Mouse (Mus musculus) CH12.LX (cell line): ENCODE data around the gene Krt1. TPM values are rescaled to one million over a fixed set of nuclear protein-coding genes. Genes with fewer than 3 reads are reported as not detected.

ENCODE experiments used
- DNase-seq: peaks from one replicate; pipeline ENCODE4 v3.0.0-alpha.2; 2013; ENCODE audit errors: extremely low read depth
- H3K27ac ChIP-seq: 2 replicates; pipeline ENCODE4 v1.5.1; 2012; ENCODE audit warnings: low read depth, mild to moderate bottlenecking, control low read depth, moderate library complexity; ENCODE audit not compliant: insufficient read depth
- H3K27me3 ChIP-seq: replicated peaks from 2 replicates; pipeline ENCODE3; 2012; ENCODE audit warnings: inconsistent platforms
- H3K36me3 ChIP-seq, 2 experiments: replicated peaks in 1 of 2; 2 replicates each; pipeline versions ENCODE3 to v1.6.1; 2012; ENCODE audit warnings: inconsistent platforms in 1 of 2, low read length in 1 of 2, mild to moderate bottlenecking in 1 of 2, mixed read lengths in 1 of 2, moderate library complexity in 1 of 2; ENCODE audit not compliant: control insufficient read depth in 1 of 2, insufficient read depth in 1 of 2
- H3K4me1 ChIP-seq, 2 experiments: 2 replicates each; pipeline ENCODE4 v1.6.1; 2012; ENCODE audit warnings: inconsistent platforms in 1 of 2, moderate library complexity in 1 of 2; ENCODE audit not compliant: insufficient read depth in 2 of 2, control insufficient read depth in 1 of 2
- H3K4me2 ChIP-seq: 2 replicates; pipeline ENCODE4 v1.6.1; 2012; ENCODE audit warnings: low read depth, mild to moderate bottlenecking, control low read depth; ENCODE audit not compliant: poor library complexity, insufficient read depth, severe bottlenecking
- H3K4me3 ChIP-seq, 3 experiments: fragments of 150-350 bp in 1 of 3; sonication (generic) in 1 of 3; replicated peaks in 1 of 3; 2 replicates each; pipeline versions ENCODE3 to v1.5.1; 2011 to 2012; ENCODE audit warnings: low read depth in 2 of 3, low read length in 2 of 3, mild to moderate bottlenecking in 2 of 3, moderate library complexity in 2 of 3, control low read depth in 1 of 3, improper control_type of control experiment in 1 of 3, inconsistent platforms in 1 of 3, mixed read lengths in 1 of 3; ENCODE audit not compliant: poor library complexity in 1 of 3
- H3K79me2 ChIP-seq: replicated peaks from 2 replicates; pipeline ENCODE4 v1.6.1; 2012; ENCODE audit warnings: mild to moderate bottlenecking, moderate library complexity; ENCODE audit not compliant: control insufficient read depth, poor library complexity, insufficient read depth, severe bottlenecking; ENCODE audit errors: extremely low read depth
- H3K9ac ChIP-seq: 2 replicates; pipeline ENCODE4 v1.6.1; 2012; ENCODE audit warnings: low read depth, mild to moderate bottlenecking, control low read depth, moderate library complexity; ENCODE audit not compliant: insufficient read depth
- H3K9me3 ChIP-seq: replicated peaks from 2 replicates; pipeline ENCODE3; 2012; ENCODE audit warnings: low read length, inconsistent platforms, mixed read lengths
- CHD2 ChIP-seq: IDR thresholded peaks from 2 replicates; pipeline ENCODE4 v1.6.1; 2011; ENCODE audit warnings: low read length, improper control_type of control experiment
- E2F4 ChIP-seq: IDR thresholded peaks from 2 replicates; pipeline ENCODE4 v1.6.1; 2011; ENCODE audit warnings: low read depth, low read length, improper control_type of control experiment; ENCODE audit not compliant: insufficient replicate concordance
- EP300 ChIP-seq: IDR thresholded peaks from 2 replicates; pipeline ENCODE4 v1.6.1; 2011; ENCODE audit warnings: low read length, improper control_type of control experiment
- ETS1 ChIP-seq: conservative IDR thresholded peaks from 2 replicates; pipeline ENCODE4 v1.6.1; 2012; ENCODE audit warnings: low read depth, mild to moderate bottlenecking, inconsistent platforms, low read length, improper control_type of control experiment, moderate library complexity
- GABPA ChIP-seq: IDR thresholded peaks from 2 replicates; pipeline ENCODE4 v1.6.1; 2012; ENCODE audit warnings: low read depth, low read length, improper control_type of control experiment, inconsistent platforms; ENCODE audit not compliant: insufficient replicate concordance
- IRF4 ChIP-seq: IDR thresholded peaks from 2 replicates; pipeline ENCODE4 v1.6.1; 2014; ENCODE audit warnings: low read depth, mild to moderate bottlenecking, inconsistent platforms, low read length, improper control_type of control experiment
- JUN ChIP-seq: IDR thresholded peaks from 2 replicates; pipeline ENCODE4 v1.6.1; 2011; ENCODE audit warnings: low read depth, mild to moderate bottlenecking, low read length, improper control_type of control experiment, moderate library complexity; ENCODE audit not compliant: insufficient read depth
- JUND ChIP-seq: conservative IDR thresholded peaks from 2 replicates; pipeline ENCODE4 v1.6.1; 2011; ENCODE audit warnings: low read depth, low read length, improper control_type of control experiment
- MAX ChIP-seq: IDR thresholded peaks from 2 replicates; pipeline ENCODE4 v1.6.1; 2011; ENCODE audit warnings: low read length, improper control_type of control experiment
- MEF2A ChIP-seq: IDR thresholded peaks from 2 replicates; pipeline ENCODE4 v1.6.1; 2014; ENCODE audit warnings: low read depth, mild to moderate bottlenecking, inconsistent platforms, low read length, improper control_type of control experiment, borderline replicate concordance
- MXI1 ChIP-seq: IDR thresholded peaks from 2 replicates; pipeline ENCODE4 v1.6.1; 2011; ENCODE audit warnings: mild to moderate bottlenecking, low read depth, low read length, improper control_type of control experiment
- NRF1 ChIP-seq: IDR thresholded peaks from 2 replicates; pipeline ENCODE4 v1.6.1; 2014; ENCODE audit warnings: low read depth, mild to moderate bottlenecking, inconsistent platforms, low read length, improper control_type of control experiment, moderate library complexity
- PAX5 ChIP-seq: IDR thresholded peaks from 2 replicates; pipeline ENCODE4 v1.6.1; 2012; ENCODE audit warnings: low read length, inconsistent platforms, mixed read lengths
- POLR2A ChIP-seq: IDR thresholded peaks from 2 replicates; pipeline ENCODE4 v1.6.1; 2011; ENCODE audit warnings: low read depth, mild to moderate bottlenecking, improper control_type of control experiment, low read length
- SIN3A ChIP-seq: IDR thresholded peaks from 2 replicates; pipeline ENCODE4 v1.6.1; 2012; ENCODE audit warnings: low read length, improper control_type of control experiment, inconsistent platforms
- TCF12 ChIP-seq: IDR thresholded peaks from 2 replicates; pipeline ENCODE4 v1.6.1; 2014; ENCODE audit warnings: low read depth, mild to moderate bottlenecking, inconsistent platforms, low read length, improper control_type of control experiment
- USF1 ChIP-seq: IDR thresholded peaks from 2 replicates; pipeline ENCODE4 v1.6.1; 2014; ENCODE audit warnings: low read depth, mild to moderate bottlenecking, inconsistent platforms, low read length, improper control_type of control experiment
- ZC3H11A ChIP-seq: IDR thresholded peaks from 2 replicates; pipeline ENCODE4 v1.6.1; 2012; ENCODE audit warnings: low read depth, mild to moderate bottlenecking, inconsistent platforms, low read length, improper control_type of control experiment
- ZKSCAN1 ChIP-seq: IDR thresholded peaks from 2 replicates; pipeline ENCODE4 v1.6.1; 2012; ENCODE audit warnings: low read depth, inconsistent platforms, low read length, improper control_type of control experiment, borderline replicate concordance
- ZMIZ1 ChIP-seq: IDR thresholded peaks from 2 replicates; pipeline ENCODE4 v1.6.1; 2012; ENCODE audit warnings: low read depth, mild to moderate bottlenecking, inconsistent platforms, low read length, improper control_type of control experiment
- ZNF384 ChIP-seq: IDR thresholded peaks from 2 replicates; pipeline ENCODE4 v1.6.1; 2012; ENCODE audit warnings: low read depth, low read length, improper control_type of control experiment, inconsistent platforms
- dilution Hi-C: fragments of 300-500 bp; cut with MboI; formaldehyde crosslinking; loops from 2 replicates; pipeline ENCODE4 v1.14.3; 2020; ENCODE audit warnings: low sequenced_read_pairs; ENCODE audit not compliant: extremely low pct_unique_long_range_greater_than_20kb, extremely low pct_ligation_motif_present
- in situ Hi-C: fragments of 300-500 bp; cut with MboI; formaldehyde crosslinking; loops from 3 replicates; pipeline ENCODE4 v1.14.3; 2019; ENCODE audit warnings: low sequenced_read_pairs, low pct_ligation_motif_present, low pct_unique_long_range_greater_than_20kb, mixed read lengths
- polyA plus RNA-seq: library from polyadenylated mRNA; unstranded; fragments of >175 nt; gene quantifications from 2 replicates; pipeline ENCODE4 v1.2.1, GENCODE M21; 2012; ENCODE audit warnings: low read depth; ENCODE audit not compliant: insufficient read length
- total RNA-seq, 2 experiments: library from RNA; depleted of rRNA; stranded (reverse); fragments of 300-350 nt in 1 of 2; fragments of >200 nt in 1 of 2; gene quantifications; 2 replicates each; pipeline ENCODE4 v1.2.3; 2012 to 2014

The Krt1 gene
- total and polyA plus RNA-seq, 3 experiments = not detected

DNA sequence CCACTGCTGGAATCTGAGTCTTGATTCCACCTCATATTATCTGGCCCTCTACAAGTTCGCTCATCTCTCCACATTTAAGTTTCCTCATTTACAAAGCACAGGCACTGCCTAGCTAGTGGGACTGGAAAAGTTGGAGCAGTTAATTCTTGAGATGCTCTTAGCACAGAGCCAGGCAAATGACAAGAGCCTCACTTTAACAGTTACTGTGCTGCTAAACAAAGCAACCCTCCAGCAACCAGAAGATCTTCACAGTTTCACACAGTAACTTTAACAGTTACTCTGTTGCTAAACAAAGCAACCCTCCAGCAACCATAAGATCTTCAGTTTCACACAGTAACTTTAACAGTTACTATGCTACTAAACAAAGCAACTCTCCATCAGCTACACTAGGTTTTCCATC lies 23.8 kb upstream of the Krt1 start:
- H3K36me3 ChIP-seq = no peaks in the 10 kb centered on the region
- H3K4me3 ChIP-seq = no peak overlapping the region
- no peak overlapping the region for H3K4me2 ChIP-seq
- peaks cover 94% of the 10 kb centered on the region for H3K27me3 ChIP-seq
- no peak for DNase-seq
- no peaks in the 10 kb centered on the region for H3K4me1 ChIP-seq
- no peaks in the 10 kb centered on the region for H3K9me3 ChIP-seq
- no peak overlapping the region for H3K9ac ChIP-seq
- no peaks in the 10 kb centered on the region for H3K79me2 ChIP-seq
- in situ Hi-C loops = no loop called here
- dilution Hi-C loops = no loop called here
- TF ChIP-seq GABPA = no peak
- TF ChIP-seq ETS1 = no peak
- TF ChIP-seq SIN3A = no peak
- TF ChIP-seq PAX5 = no peak
- TF ChIP-seq EP300 = no peak
- no peak overlapping the region for H3K27ac ChIP-seq

DNA sequence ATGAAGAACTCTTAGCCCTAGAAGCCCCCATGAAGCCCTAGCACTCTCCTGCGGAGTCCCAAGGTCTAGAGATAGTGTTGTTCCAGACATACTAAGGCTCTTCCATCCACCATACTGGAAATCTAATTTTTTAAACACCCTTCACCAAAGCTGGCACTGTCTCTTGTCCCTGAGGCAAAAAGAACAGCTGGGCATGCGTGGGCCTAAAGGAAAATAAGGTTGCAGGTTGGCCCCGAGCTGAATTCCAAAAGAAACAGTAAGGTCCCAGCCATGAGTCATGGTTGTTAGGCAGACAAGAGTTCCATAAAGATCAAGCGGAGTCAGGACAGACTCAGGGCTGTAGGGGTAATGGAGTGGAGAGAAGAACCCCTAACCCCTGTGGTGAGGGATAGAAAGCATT lies 22.6 kb upstream of the Krt1 start:
- H3K9me3 ChIP-seq = no peaks in the 10 kb centered on the region
- dilution Hi-C loops = no loop called here
- no peak overlapping the region for H3K9ac ChIP-seq
- H3K36me3 ChIP-seq = no peaks in the 10 kb centered on the region
- H3K27ac ChIP-seq = no peak overlapping the region
- H3K4me3 ChIP-seq = no peak overlapping the region
- in situ Hi-C loops = no loop called here
- H3K4me2 ChIP-seq = no peak overlapping the region
- no peak for DNase-seq
- peaks cover 100% of the 10 kb centered on the region for H3K27me3 ChIP-seq
- H3K4me1 ChIP-seq = no peaks in the 10 kb centered on the region; a peak in 1 of 4 replicates
- no peak for TF ChIP-seq CHD2
- no peaks in the 10 kb centered on the region for H3K79me2 ChIP-seq

- H3K4me1 ChIP-seq = no peaks in the 10 kb centered on the region; a peak in 1 of 4 replicates
- no peak within 1 kb of the TSS for H3K9ac ChIP-seq
- no peak for TF ChIP-seq GABPA
- TF ChIP-seq IRF4 = no peak
- TF ChIP-seq MAX = no peak
- no peak for TF ChIP-seq ETS1
- no peak for TF ChIP-seq E2F4
- no peak for TF ChIP-seq ZKSCAN1
- TF ChIP-seq ZMIZ1 = no peak
- TF ChIP-seq USF1 = no peak
- no peak for TF ChIP-seq POLR2A
- TF ChIP-seq EP300 = no peak
- no peak for TF ChIP-seq NRF1
- no peak for TF ChIP-seq SIN3A
- TF ChIP-seq JUN = no peak
- no peak for TF ChIP-seq ZNF384
- TF ChIP-seq MEF2A = no peak
- no peak for TF ChIP-seq JUND
- no peak for TF ChIP-seq ZC3H11A
- no peak for TF ChIP-seq MXI1
- no peak for TF ChIP-seq TCF12
- no peaks in the 10 kb centered on the region for H3K9me3 ChIP-seq
- dilution Hi-C loops (no loop called here), in situ Hi-C loops (no loop called here)
- no peak within 1 kb of the TSS for H3K4me3 ChIP-seq
- H3K79me2 ChIP-seq = no peaks in the 10 kb centered on the region
- H3K27ac ChIP-seq = no peak within 1 kb of the TSS
- peaks cover 99% of the 10 kb centered on the region for H3K27me3 ChIP-seq
- H3K4me2 ChIP-seq = no peak within 1 kb of the TSS
- no peaks in the 10 kb centered on the region for H3K36me3 ChIP-seq
- no peak for DNase-seq
These were observed 18.8 kb upstream of the Krt1 start, which contains the start of gene Krt77 for GRCm38 (mm10) chr15:101869431-101869830. Gene Krt77 (minus strand): TSS chr15:101869705.
